Mouse (Mus musculus): ENCODE results near the gene Itsn2.
A peak's percentile ranks its signal among the peaks of the same experiment; 100 is the strongest.
"Not testable (repeated sequence)": the region's sequence is repeated elsewhere in the genome, so short reads cannot be mapped to it uniquely, and the experiment has no call there.

The Itsn2 gene

DNA sequence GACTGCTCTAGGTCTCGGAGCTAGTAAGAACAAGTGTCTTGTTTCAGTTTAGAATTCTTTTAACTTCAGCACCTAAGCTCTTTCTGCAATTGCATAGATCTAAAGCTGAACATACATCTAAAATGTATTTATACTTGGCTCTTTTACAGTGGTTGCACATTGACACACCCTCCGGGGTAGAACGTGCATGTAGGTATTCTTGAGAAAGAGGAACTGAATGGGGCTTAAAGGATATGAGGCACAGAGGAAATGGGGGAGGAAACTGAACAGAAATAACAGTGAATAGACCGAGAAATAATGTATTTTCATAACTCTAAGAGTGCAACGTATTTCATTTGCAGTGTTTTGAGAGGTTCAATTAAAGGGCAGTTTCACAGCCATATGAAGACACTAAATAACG, 2.6 kb downstream of the Itsn2 start:
- no peak for DNase-seq (ENCODE audit: extremely low spot score, low spot score)

- no peak for DNase-seq (ENCODE audit: extremely low spot score, low spot score)
Measured at GRCm38 (mm10) chr12:4598666-4599428, 6.4 kb downstream of the Itsn2 start.

DNA sequence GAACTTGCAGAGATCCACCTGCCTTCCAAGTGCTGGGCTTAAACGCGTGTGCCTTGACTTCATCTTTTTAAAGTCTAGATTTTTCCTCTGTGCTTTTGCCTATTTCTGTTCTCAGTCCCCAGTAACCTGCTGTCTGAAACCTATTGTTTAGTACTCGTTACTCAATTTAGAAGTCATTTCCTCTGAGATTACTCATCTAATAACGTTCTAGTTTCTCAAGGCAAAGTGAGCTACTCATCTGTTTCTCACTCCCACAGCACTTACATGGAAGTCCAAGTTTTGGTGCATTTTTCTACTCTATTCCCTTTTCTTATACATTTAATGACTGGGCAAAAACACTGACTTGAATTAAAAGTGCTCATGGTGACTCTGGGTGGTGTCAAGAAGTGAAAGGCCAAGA, 7.3 kb downstream of the Itsn2 start:
- DNase-seq (ENCODE audit: extremely low spot score, low spot score) = no peak

DNA sequence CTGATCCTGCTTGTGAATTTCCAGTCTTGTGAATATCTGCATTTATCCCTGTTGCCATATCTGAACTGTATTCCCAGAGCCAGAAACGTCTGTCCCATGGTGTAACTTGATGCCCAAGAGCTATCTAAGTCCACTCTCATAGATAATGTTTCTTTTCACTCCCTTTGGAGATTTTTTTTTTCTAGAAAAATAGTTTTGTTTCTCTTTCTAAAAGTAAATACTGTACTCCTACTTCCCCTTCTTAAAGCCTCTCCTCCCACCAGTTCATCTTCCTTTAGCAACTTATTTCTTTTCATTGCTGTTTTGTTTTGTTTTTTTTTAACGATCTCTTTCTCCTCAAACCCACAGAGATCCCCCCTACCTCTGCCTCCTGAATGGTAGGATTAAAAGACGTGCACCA, 14.2 kb downstream of the Itsn2 start:
- DNase-seq (ENCODE audit: extremely low spot score, low spot score) = no peak

DNA sequence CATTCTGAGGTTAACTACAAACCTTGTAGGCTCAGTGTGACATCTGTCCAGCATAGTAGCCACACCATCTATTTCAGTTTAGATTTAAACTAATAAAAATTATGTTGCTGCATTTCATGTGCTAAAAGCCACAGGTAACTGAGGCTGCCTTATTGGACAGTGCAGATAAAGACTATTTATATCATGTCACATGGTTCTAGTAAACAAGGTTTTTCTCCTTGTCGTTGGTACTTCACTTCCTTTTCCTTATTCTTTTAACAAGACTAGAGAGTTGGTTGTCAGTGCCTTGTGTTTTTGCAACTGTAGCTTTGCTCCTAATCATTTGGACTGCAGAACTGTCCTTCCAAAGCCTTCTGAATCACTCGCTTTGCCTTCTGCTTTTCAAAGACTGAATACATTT, 22.3 kb downstream of the Itsn2 start:
- no peak for DNase-seq (ENCODE audit: extremely low spot score, low spot score)

GRCm38 (mm10) chr12:4624201-4624600, 31.8 kb downstream of the Itsn2 start:
- DNase-seq (ENCODE audit: extremely low spot score, low spot score) = no peak

DNA sequence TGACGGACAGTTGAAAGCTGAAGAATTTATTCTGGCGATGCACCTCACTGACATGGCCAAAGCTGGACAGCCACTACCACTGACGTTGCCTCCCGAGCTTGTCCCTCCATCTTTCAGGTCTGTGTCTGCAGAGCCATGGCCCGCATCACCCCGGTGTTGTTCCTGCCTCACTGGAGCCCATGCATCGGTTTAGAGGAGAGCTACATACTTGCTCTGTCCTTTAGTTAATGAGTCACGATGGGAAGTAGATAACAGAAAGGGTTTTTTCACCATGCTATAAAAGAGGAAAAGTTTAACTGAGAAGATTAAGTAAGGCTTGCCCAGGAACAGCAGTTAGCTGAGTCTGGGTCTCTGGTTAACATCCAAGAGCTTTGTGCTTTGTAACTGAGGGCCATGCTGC, 40.5 kb downstream of the Itsn2 start:
- DNase-seq (ENCODE audit: extremely low spot score, low spot score) = no peak

DNA sequence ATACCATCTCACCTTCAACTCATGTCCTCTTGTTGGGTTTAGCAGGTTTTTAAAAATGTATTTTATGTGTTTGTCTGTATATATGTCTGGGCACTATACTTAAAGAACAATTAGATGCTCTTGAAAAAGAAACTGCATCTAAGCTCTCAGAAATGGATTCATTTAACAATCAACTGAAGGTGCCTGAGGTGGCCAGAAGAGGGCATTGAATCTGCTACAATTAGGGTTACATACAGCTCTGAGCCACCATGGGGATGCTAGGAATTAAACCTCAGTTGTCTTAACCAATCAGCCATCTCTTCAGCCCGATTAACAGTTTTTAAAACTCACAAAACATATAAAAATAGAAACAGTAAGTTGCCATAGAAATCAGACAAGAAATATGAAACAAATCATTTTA, 46.0 kb downstream of the Itsn2 start:
- no peak for DNase-seq (ENCODE audit: extremely low spot score, low spot score)

- no peak for DNase-seq (ENCODE audit: extremely low spot score, low spot score)
Measured at GRCm38 (mm10) chr12:4640737-4641136, 48.3 kb downstream of the Itsn2 start.

DNA sequence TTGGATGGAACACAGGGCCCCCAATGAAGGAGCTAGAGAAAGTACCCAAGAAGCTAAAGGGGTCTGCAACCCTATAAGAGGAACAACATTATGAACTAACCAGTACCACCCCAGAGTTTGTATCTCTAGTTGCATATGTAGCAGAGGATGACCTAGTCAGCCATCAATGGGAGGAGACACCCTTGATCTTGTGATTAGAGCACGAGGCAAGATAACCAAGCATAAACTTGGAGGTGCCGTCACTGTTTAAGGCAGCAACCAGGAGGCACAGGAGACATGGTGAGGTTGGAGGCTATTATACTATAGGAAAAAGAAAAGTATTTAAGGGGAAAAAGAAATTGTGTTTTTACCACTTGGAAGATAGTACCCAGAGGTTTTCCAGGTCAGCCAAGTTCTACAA, 64.4 kb downstream of the Itsn2 start:
- DNase-seq (ENCODE audit: extremely low spot score, low spot score) = no peak

GRCm38 (mm10) chr12:4664929-4665674, 72.7 kb downstream of the Itsn2 start:
- no peak for DNase-seq (ENCODE audit: extremely low spot score, low spot score)

- no peak for DNase-seq (ENCODE audit: extremely low spot score, low spot score)
Measured at GRCm38 (mm10) chr12:4665675-4666037, 73.2 kb downstream of the Itsn2 start.

- no peak for DNase-seq (ENCODE audit: extremely low spot score, low spot score)
Measured at GRCm38 (mm10) chr12:4676336-4676735, 83.9 kb downstream of the Itsn2 start.

GRCm38 (mm10) chr12:4679971-4680370, 87.5 kb downstream of the Itsn2 start:
- DNase-seq (ENCODE audit: extremely low spot score, low spot score) = no peak

GRCm38 (mm10) chr12:4685441-4685840, 93.0 kb downstream of the Itsn2 start:
- DNase-seq (ENCODE audit: extremely low spot score, low spot score) = no peak

DNA sequence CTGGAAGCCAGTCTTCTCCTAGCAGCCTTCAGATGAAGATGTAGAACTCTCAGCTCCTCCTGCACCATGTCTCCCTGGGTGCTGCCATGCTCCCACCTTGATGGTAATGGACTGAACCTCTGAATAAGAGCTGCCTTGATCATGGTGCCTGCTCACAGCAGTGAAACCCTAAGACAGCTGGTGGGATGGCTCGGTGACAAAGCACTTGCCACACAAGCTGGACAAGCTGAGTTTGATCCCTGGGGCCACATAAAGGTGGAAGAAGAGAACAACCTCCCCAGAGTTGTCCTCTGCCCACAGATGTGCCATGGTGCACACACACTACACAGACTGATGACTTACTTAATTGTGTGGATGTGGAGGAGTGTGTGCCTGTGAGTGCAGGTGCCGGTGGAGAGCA, 95.9 kb downstream of the Itsn2 start:
- DNase-seq (ENCODE audit: extremely low spot score, low spot score) = no peak

DNA sequence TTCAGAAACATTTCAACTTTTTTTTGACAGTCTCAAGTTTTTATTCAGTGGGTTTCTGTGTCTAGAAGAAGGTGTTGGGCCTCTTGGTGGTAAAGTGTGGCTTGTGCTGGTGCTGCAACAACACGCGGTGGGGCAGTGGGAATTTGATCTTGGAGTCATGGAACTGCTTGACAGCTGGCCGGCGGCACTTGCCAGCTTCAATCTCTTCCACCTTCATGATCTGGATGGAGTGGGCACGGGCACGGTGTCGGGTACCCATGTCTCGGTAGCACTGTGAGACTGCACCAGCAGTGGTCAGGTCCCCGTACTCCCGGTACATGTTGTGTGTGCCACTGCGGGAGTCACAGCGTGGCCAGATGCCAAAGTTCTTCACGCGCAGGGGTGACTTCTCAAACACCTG, 96.9 kb downstream of the Itsn2 start:
- DNase-seq (ENCODE audit: extremely low spot score, low spot score) = no peak

- no peak for DNase-seq (ENCODE audit: extremely low spot score, low spot score)
Measured at GRCm38 (mm10) chr12:4691193-4691592, 98.8 kb downstream of the Itsn2 start.

- no peak for DNase-seq (ENCODE audit: extremely low spot score, low spot score)
Measured at GRCm38 (mm10) chr12:4694534-4694933, 102.1 kb downstream of the Itsn2 start.

DNA sequence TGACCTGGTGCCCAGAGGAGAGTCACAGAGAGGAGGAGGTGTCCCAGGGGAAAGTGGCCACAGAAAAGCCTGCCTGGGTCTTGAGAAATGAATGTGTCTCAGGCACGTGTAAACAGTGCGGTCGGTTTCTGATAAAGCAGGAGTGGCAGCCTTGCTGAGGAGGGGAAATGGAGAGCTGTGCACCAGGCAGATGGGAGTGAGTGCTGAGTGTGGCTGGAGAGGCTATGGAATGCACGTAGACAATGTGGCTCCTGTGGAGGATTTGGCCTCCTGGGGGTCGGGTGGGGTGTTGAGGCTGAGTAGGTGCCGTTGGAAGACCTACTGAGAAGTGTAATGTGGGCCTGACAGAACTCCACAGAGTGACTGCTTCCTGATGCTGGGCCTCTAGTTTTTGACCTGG, 113.2 kb downstream of the Itsn2 start:
- DNase-seq (ENCODE audit: extremely low spot score, low spot score) = not testable (repeated sequence)

DNA sequence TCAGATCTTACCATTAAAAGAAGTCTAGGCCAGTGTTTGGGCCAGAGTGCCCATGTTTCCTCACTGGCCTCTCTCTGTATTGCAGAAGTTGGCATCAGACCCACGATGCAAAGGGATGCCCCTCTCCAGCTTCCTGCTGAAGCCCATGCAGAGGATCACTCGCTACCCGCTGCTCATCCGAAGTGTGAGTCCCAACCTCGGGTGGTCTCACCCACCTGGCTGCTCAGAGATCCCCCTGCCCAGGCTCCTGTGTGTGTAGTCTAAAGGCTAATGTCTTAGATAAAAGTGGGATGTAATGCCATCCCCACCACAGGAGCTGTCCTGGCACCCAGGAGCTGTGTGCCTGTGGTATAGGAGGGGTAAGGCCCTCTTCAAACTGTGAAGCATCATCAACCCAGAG, 113.7 kb downstream of the Itsn2 start:
- DNase-seq (ENCODE audit: extremely low spot score, low spot score) = no peak

DNA sequence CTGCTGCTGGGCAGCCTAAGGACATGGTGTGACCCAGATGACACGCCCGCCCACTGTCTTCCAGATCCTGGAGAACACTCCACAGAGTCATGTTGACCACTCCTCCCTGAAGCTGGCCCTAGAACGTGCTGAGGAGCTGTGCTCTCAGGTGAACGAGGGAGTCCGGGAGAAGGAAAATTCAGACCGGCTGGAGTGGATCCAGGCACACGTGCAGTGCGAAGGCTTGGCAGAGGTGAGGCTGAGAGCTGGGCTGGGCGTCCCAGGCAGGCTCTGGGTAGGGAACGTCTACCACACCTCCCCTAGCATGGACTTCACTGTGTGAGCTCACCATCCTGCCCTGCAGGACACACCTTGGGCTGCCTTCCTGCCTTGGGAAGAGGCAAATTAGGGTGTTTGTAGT, 114.5 kb downstream of the Itsn2 start:
- DNase-seq (ENCODE audit: extremely low spot score, low spot score) = peak; percentile 7

- DNase-seq (ENCODE audit: extremely low spot score, low spot score) = peak; percentile 3
Measured at GRCm38 (mm10) chr12:4707488-4708017, 115.1 kb downstream of the Itsn2 start.

Data from neural tube, embryonic 10.5 days (tissue).